Mouse (Mus musculus): ENCODE results near the gene Draxin. TPM values are rescaled to one million over a fixed set of nuclear protein-coding genes. Genes with fewer than 3 reads are reported as not detected.
"Not testable (repeated sequence)": the region's sequence is repeated elsewhere in the genome, so short reads cannot be mapped to it uniquely, and the experiment has no call there.

Draxin gene
- polyA plus RNA-seq, 1 experiment from 2014 or later: 10.4 TPM

GRCm38 (mm10) chr4:148058993-148059392, 71.5 kb downstream of the Draxin start:
- Histone ChIP-seq H3K4me3 (replicated peaks) (no peak overlapping the region), H3K9me3 (replicated peaks) (no peaks in the 10 kb centered on the region), H3K27ac (replicated peaks) (no peak overlapping the region), H3K4me2 (no peak overlapping the region), H3K4me1 (no peaks in the 10 kb centered on the region), H3K27me3 (replicated peaks) (no peaks in the 10 kb centered on the region), H3K36me3 (peaks cover 49% of the 10 kb centered on the region), H3K9ac (replicated peaks) (no peak overlapping the region)
- ATAC-seq (ENCODE audit: low FRiP score): no peak
- 93% methylated on average over 6 of the region's 6 CpGs for WGBS

- Histone ChIP-seq H3K27me3 (replicated peaks) (no peaks in the 10 kb centered on the region), H3K9me3 (replicated peaks) (no peaks in the 10 kb centered on the region), H3K36me3 (peaks cover 55% of the 10 kb centered on the region), H3K9ac (replicated peaks) (no peak overlapping the region), H3K4me2 (no peak overlapping the region), H3K27ac (replicated peaks) (no peak overlapping the region), H3K4me1 (no peaks in the 10 kb centered on the region), H3K4me3 (replicated peaks) (no peak overlapping the region)
- 94% methylated on average over 9 of the region's 9 CpGs for WGBS
- ATAC-seq (ENCODE audit: low FRiP score): no peak
Measured at GRCm38 (mm10) chr4:148058218-148058819, 72.2 kb downstream of the Draxin start.

- Histone ChIP-seq H3K27ac (replicated peaks) (no peak overlapping the region), H3K4me1 (no peaks in the 10 kb centered on the region), H3K9ac (replicated peaks) (no peak overlapping the region), H3K4me3 (replicated peaks) (no peak overlapping the region), H3K9me3 (replicated peaks) (no peaks in the 10 kb centered on the region), H3K27me3 (replicated peaks) (no peaks in the 10 kb centered on the region), H3K36me3 (peaks cover 61% of the 10 kb centered on the region), H3K4me2 (no peak overlapping the region)
- ATAC-seq (ENCODE audit: low FRiP score): no peak
- WGBS: 74% methylated on average over 5 of the region's 5 CpGs
Measured at GRCm38 (mm10) chr4:148057661-148058209, 72.8 kb downstream of the Draxin start.

- no peaks in the 10 kb centered on the region for H3K9me3 ChIP-seq (replicated peaks)
- peaks cover 70% of the 10 kb centered on the region for H3K36me3 ChIP-seq
- no peaks in the 10 kb centered on the region for H3K4me1 ChIP-seq
- no peaks in the 10 kb centered on the region for H3K27me3 ChIP-seq (replicated peaks)
- H3K4me2 ChIP-seq: no peak overlapping the region
- no peak for ATAC-seq (ENCODE audit: low FRiP score)
- H3K4me3 ChIP-seq (replicated peaks): no peak overlapping the region
- no peak overlapping the region for H3K9ac ChIP-seq (replicated peaks)
- no peak overlapping the region for H3K27ac ChIP-seq (replicated peaks)
- WGBS: 89% methylated on average over 4 of the region's 4 CpGs
Measured at GRCm38 (mm10) chr4:148056801-148057200, 73.7 kb downstream of the Draxin start.

- H3K27me3 ChIP-seq (replicated peaks): no peaks in the 10 kb centered on the region
- H3K4me3 ChIP-seq (replicated peaks): no peak overlapping the region
- no peaks in the 10 kb centered on the region for H3K9me3 ChIP-seq (replicated peaks)
- H3K27ac ChIP-seq (replicated peaks): no peak overlapping the region
- WGBS: 90% methylated on average over 7 of the region's 7 CpGs
- H3K4me2 ChIP-seq: no peak overlapping the region
- H3K4me1 ChIP-seq: no peaks in the 10 kb centered on the region
- ATAC-seq (ENCODE audit: low FRiP score): no peak
- peaks cover 76% of the 10 kb centered on the region for H3K36me3 ChIP-seq
- H3K9ac ChIP-seq (replicated peaks): no peak overlapping the region
Measured at GRCm38 (mm10) chr4:148056246-148056645, 74.3 kb downstream of the Draxin start.

- Histone ChIP-seq H3K9ac (replicated peaks) (no peak overlapping the region), H3K27ac (replicated peaks) (no peak overlapping the region), H3K4me1 (no peaks in the 10 kb centered on the region), H3K4me2 (no peak overlapping the region), H3K4me3 (replicated peaks) (no peak overlapping the region), H3K9me3 (replicated peaks) (no peaks in the 10 kb centered on the region), H3K36me3 (peaks cover 86% of the 10 kb centered on the region), H3K27me3 (replicated peaks) (no peaks in the 10 kb centered on the region)
- 95% methylated on average over 21 of the region's 21 CpGs for WGBS
- ATAC-seq (ENCODE audit: low FRiP score): no peak
Measured at GRCm38 (mm10) chr4:148054961-148055695, 75.4 kb downstream of the Draxin start.

GRCm38 (mm10) chr4:148053417-148053920, 77.0 kb downstream of the Draxin start:
- Histone ChIP-seq H3K4me1 (no peaks in the 10 kb centered on the region), H3K27ac (replicated peaks) (no peak overlapping the region), H3K36me3 (peaks cover 95% of the 10 kb centered on the region), H3K4me2 (no peak overlapping the region), H3K9ac (replicated peaks) (no peak overlapping the region), H3K9me3 (replicated peaks) (no peaks in the 10 kb centered on the region), H3K27me3 (replicated peaks) (no peaks in the 10 kb centered on the region), H3K4me3 (replicated peaks) (no peak overlapping the region)
- 93% methylated on average over 12 of the region's 12 CpGs for WGBS
- no peak for ATAC-seq (ENCODE audit: low FRiP score)

GRCm38 (mm10) chr4:148052976-148053375, 77.5 kb downstream of the Draxin start:
- 90% methylated on average over 2 of the region's 2 CpGs for WGBS
- Histone ChIP-seq H3K4me3 (replicated peaks) (no peak overlapping the region), H3K9ac (replicated peaks) (no peak overlapping the region), H3K4me1 (no peaks in the 10 kb centered on the region), H3K9me3 (replicated peaks) (no peaks in the 10 kb centered on the region), H3K4me2 (no peak overlapping the region), H3K27me3 (replicated peaks) (no peaks in the 10 kb centered on the region), H3K36me3 (peaks cover 97% of the 10 kb centered on the region), H3K27ac (replicated peaks) (no peak overlapping the region)
- no peak for ATAC-seq (ENCODE audit: low FRiP score)

GRCm38 (mm10) chr4:148051886-148052285, 78.6 kb downstream of the Draxin start:
- no peak for ATAC-seq (ENCODE audit: low FRiP score)
- no peak overlapping the region for H3K27ac ChIP-seq (replicated peaks)
- H3K9me3 ChIP-seq (replicated peaks): no peaks in the 10 kb centered on the region
- H3K4me3 ChIP-seq (replicated peaks): no peak overlapping the region
- H3K4me2 ChIP-seq: no peak overlapping the region
- WGBS: 91% methylated on average over 11 of the region's 11 CpGs
- H3K27me3 ChIP-seq (replicated peaks): no peaks in the 10 kb centered on the region
- H3K4me1 ChIP-seq: no peaks in the 10 kb centered on the region
- H3K36me3 ChIP-seq: peaks cover 91% of the 10 kb centered on the region
- H3K9ac ChIP-seq (replicated peaks): no peak overlapping the region

- WGBS: 95% methylated on average over 13 of the region's 13 CpGs
- no peaks in the 10 kb centered on the region for H3K9me3 ChIP-seq (replicated peaks)
- no peaks in the 10 kb centered on the region for H3K27me3 ChIP-seq (replicated peaks)
- peaks cover 88% of the 10 kb centered on the region for H3K36me3 ChIP-seq
- no peak overlapping the region for H3K27ac ChIP-seq (replicated peaks)
- no peak overlapping the region for H3K9ac ChIP-seq (replicated peaks)
- ATAC-seq (ENCODE audit: low FRiP score): no peak
- H3K4me2 ChIP-seq: no peak overlapping the region
- H3K4me3 ChIP-seq (replicated peaks): no peak overlapping the region
- no peaks in the 10 kb centered on the region for H3K4me1 ChIP-seq
Measured at GRCm38 (mm10) chr4:148051046-148051776, 79.3 kb downstream of the Draxin start.

GRCm38 (mm10) chr4:148050396-148050914, 80.0 kb downstream of the Draxin start:
- H3K4me2 ChIP-seq; H3K4me1 ChIP-seq; H3K9me3 ChIP-seq (replicated peaks); H3K27me3 ChIP-seq (replicated peaks); ATAC-seq (ENCODE audit: low FRiP score); H3K4me3 ChIP-seq (replicated peaks); H3K9ac ChIP-seq (replicated peaks); H3K27ac ChIP-seq (replicated peaks): not testable (repeated sequence)
- peaks cover 85% of the 10 kb centered on the region for H3K36me3 ChIP-seq
- WGBS: 96% methylated on average over 3 of the region's 3 CpGs

Measured in neural tube, embryonic 15.5 days (tissue).